Mouse (Mus musculus) liver, adult 2 months (tissue): ENCODE results near the gene Palm. TPM values are rescaled to one million over a fixed set of nuclear protein-coding genes. Genes with fewer than 3 reads are reported as not detected.

ENCODE experiments used
- DNase-seq: peaks from one replicate; pipeline ENCODE4 v3.0.0-alpha.2; 2011; ENCODE audit warnings: low read depth, low spot score; ENCODE audit errors: extremely low read depth
- H3K27ac ChIP-seq: fragments of 200-500 bp; replicated peaks from 2 replicates; pipeline ENCODE4 v1.5.1; 2012; ENCODE audit warnings: low read depth, mild to moderate bottlenecking, control low read depth, inconsistent platforms, low read length; ENCODE audit not compliant: insufficient read depth
- H3K27me3 ChIP-seq: fragments of 200-500 bp; 2 replicates; pipeline ENCODE4 v1.6.1; 2012; ENCODE audit warnings: mild to moderate bottlenecking, moderate library complexity, low read length, inconsistent platforms; ENCODE audit not compliant: control insufficient read depth, insufficient read depth
- H3K36me3 ChIP-seq: fragments of 200-500 bp; 2 replicates; pipeline ENCODE4 v1.6.1; 2012; ENCODE audit warnings: low read length, inconsistent platforms; ENCODE audit not compliant: control insufficient read depth, insufficient read depth
- H3K4me1 ChIP-seq: fragments of 200-500 bp; 2 replicates; pipeline ENCODE4 v1.6.1; 2011; ENCODE audit warnings: low read length; ENCODE audit not compliant: control insufficient read depth, insufficient read depth
- H3K4me3 ChIP-seq: fragments of 200-500 bp; 2 replicates; pipeline ENCODE4 v1.5.1; 2011; ENCODE audit warnings: low read depth, mild to moderate bottlenecking, control low read depth, low read length, moderate library complexity; ENCODE audit not compliant: insufficient read depth
- H3K79me2 ChIP-seq: fragments of 200-500 bp; 2 replicates; pipeline ENCODE4 v1.6.1; 2012; ENCODE audit warnings: inconsistent platforms, mild to moderate bottlenecking, low read length, moderate library complexity; ENCODE audit not compliant: control insufficient read depth, insufficient read depth
- H3K9ac ChIP-seq: fragments of 200-500 bp; 2 replicates; pipeline ENCODE4 v1.6.1; 2012; ENCODE audit warnings: low read depth, mild to moderate bottlenecking, control low read depth, inconsistent platforms, low read length
- CTCF ChIP-seq: fragments of 200-500 bp; IDR thresholded peaks from 2 replicates; pipeline ENCODE4 v1.5.1; 2011; ENCODE audit warnings: low read depth, low read length, control low read depth
- POLR2A ChIP-seq: fragments of 200-500 bp; IDR thresholded peaks from 2 replicates; pipeline ENCODE4 v1.6.1; 2011; ENCODE audit warnings: low read length, control low read depth; ENCODE audit not compliant: insufficient read depth; ENCODE audit errors: extremely low read depth
- WGBS: fragments of 180-500 bp; shearing (Covaris S2); methylation state at CpG from one replicate; pipeline ENCODE4 v1.1.7; 2018; 5-methylcytosine and 5-hydroxymethylcytosine counted together
- polyA plus RNA-seq: library from polyadenylated mRNA; depleted of rRNA; stranded (reverse); fragments of >200 nt; gene quantifications from 2 replicates; pipeline ENCODE4 v1.2.3, GENCODE M21; 2012; rRNA removed
- total RNA-seq: library from RNA; depleted of rRNA; stranded (reverse); fragments of >200 nt; gene quantifications from 2 replicates; pipeline ENCODE4 v1.2.3, GENCODE M21; 2014; rRNA removed

Palm gene
- total RNA-seq, result 0.81 and 0.92 TPM in 2 replicates
- polyA plus RNA-seq, result 1.9 and 3.0 TPM in 2 replicates

DNA sequence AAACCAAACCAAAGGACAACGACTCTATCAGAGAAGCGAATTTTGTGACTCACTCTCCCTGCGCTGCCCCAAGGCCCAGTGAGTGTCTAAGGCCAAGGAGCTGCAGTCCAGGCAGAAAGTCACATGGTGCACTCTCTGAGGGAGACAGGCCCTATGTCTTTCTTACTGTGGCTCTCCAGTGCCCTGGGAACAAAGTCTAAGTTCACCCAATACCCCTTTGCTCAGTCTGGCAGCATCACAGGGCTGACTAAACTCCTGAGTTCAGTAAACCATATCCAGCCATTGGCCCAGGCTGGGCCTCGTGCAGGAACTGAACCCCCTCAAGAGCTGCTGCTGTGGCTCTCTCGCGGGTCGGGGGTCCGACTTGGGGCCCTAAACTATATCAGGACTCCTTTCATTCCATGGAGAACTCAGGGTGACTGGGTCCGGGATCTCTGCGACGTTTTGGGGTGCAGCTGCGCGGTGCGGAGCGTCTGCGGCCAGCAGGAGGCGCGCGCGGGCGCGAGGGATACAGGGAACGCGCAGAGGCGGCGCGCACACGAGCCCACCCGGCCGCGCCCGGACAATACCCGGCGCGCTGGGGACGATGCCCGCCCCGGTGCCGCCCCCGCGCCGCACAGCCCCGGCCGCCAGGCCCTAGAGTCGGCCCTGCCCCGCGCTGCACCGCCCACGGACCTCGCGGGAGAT, at the start of gene Palm:
Gene Palm (plus strand): TSS at position 522 of the 687 bp plus-strand sequence.
- Histone ChIP-seq H3K79me2 (no peaks in the 10 kb centered on the region), H3K4me3 (peak within 1 kb of the TSS; percentile 70), H3K9ac (peak within 1 kb of the TSS; percentile 86), H3K4me1 (no peaks in the 10 kb centered on the region), H3K27me3 (0 out of 2 replicates have a peak, but pooled peaks cover 5% of the 10 kb centered on the region), H3K36me3 (no peaks in the 10 kb centered on the region), H3K27ac (no peak within 1 kb of the TSS; the same call in 1 of the 2 replicates)
- WGBS, result 9% methylated on average over 35 of the region's 51 CpGs
- no peak for DNase-seq
- TF ChIP-seq CTCF (peak; percentile 85), POLR2A (no peak)

DNA sequence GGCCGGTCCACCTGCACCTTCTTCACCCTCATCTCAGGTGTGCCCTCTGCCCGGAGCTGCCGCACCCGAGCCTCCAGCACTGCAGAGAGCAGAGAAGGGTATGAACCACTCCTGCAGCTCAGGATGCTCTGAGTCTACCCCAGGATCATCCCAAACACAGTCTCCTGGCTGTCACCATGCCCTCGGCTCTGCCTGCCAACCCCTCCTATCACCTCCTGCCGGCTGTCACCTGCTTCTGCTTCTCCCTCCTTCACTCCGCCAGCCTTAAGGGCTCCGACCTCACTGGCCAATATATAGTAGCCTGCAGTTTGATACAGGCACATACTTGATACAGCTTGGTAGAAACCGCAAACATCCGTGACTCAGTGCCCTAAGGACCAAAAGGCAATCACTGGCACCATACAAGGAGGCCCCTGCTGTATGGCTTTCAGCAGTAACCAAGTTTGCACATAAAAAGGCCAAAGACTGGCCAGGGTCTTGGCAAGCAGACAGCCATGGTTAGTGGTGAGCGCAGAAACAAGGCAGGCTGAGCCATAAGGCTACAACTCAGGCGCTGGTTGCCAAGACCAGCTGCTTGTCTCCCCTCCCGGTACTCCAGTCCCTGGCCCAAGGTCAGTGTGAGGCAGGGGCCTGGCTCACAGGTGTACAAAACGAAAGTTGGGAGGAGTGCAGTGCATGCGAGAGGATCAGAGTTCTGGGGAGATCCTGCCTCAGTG, 49.6 kb upstream of the Palm start:
- no peaks in the 10 kb centered on the region for H3K27me3 ChIP-seq
- no peak overlapping the region for H3K27ac ChIP-seq
- TF ChIP-seq CTCF, result no peak
- no peak for TF ChIP-seq POLR2A
- no peak overlapping the region for H3K9ac ChIP-seq
- 95% methylated on average over 15 of the region's 15 CpGs for WGBS
- no peaks in the 10 kb centered on the region for H3K79me2 ChIP-seq
- DNase-seq, result no peak
- H3K36me3 ChIP-seq, result peaks cover 10% of the 10 kb centered on the region
- H3K4me1 ChIP-seq, result peaks cover 5% of the 10 kb centered on the region
- no peak overlapping the region for H3K4me3 ChIP-seq

DNA sequence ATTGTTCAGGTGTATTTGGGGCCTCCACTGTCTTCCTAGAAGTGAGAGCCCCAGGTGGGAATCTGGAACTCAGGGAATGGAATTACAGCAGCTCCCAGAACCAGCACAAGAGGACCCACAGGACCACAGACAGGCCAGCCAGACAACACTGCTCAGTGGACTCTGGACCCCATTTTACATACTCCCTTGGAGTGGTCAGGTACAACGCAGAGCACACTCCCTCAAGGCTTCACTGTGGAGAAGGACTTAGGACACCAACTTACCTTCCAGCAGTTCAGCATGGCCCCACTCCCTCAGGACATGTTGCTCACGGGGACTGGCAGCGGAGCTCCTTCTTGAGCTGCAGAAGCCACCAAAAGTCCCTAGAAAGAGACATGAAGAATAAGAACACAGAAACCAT, 48.0 kb upstream of the Palm start:
- Histone ChIP-seq H3K79me2 (no peaks in the 10 kb centered on the region), H3K36me3 (peaks cover 7% of the 10 kb centered on the region; the same call in 1 of the 2 replicates), H3K4me3 (no peak overlapping the region), H3K9ac (no peak overlapping the region), H3K4me1 (peaks cover 5% of the 10 kb centered on the region), H3K27me3 (no peaks in the 10 kb centered on the region), H3K27ac (no peak overlapping the region)
- no peak for TF ChIP-seq CTCF
- TF ChIP-seq POLR2A, result no peak
- no peak for DNase-seq
- WGBS, result 87% methylated on average over 3 of the region's 3 CpGs

DNA sequence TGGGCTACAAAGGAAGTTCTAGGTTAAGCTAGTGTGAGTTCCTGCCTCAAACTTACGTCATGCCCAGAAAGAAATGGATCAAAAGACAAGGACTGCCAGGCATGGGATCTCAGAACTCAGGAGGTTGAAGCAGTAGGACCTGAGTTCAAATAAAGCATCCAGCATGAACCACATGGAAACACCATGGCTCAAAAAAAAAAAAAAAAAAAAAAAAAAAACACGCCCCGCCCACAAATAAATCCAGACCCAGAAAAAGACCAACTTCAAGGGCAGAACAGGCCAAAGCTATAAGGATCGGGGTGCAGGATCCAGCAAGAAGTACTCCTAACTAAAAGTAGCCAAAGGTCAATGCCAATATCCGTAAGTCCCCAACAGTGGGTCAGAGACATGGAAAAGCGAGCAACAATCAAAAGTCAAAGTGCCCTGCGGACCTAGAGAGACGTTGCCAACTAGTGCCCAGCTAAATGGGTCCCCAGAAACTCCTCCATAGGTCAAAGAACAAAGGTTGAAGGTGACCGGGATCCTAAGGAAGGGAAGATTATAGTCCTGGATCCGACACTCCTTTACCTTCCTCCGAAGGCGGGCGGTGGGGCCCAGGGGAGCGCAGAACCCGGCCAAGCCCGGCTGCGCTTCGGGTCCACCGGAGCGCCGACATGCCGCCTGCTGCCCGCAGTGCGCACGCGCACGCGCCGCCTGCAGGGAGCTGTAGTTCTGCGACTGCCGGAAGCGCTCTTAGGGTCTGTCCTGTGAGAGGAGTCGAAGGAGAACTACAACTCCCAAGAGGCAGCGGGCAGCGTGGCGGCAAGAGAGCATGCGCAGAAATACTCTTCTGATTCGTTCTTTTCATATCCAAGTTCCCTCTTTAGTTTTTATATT, 47.2 kb upstream of the Palm start, which contains the start of gene Polrmt:
Gene Polrmt (minus strand): TSS at position 684 of the 876 bp plus-strand sequence.
- TF ChIP-seq CTCF (peak; percentile 41), POLR2A (peak; percentile 65; the same call in 1 of the 2 replicates)
- WGBS, result 1% methylated on average over 38 of the region's 38 CpGs

DNA sequence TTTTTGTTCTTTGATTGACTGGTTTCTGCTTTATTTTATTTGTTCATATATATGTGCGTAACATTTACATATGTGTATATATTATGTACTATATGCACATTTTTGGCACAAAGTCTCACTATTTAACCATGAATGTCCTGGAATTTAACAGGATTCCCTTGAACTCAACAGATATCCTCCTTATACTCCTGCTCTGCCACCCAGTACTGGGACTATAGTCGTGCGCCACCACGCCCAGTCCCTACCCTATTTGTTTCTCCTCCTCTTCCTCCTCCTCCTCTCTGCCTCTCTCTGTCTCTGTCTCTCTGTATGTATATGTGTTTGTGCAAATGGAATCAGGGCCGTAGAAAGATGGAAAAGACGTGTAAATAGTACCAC, 46.6 kb upstream of the Palm start:
- Histone ChIP-seq H3K4me3 (peak overlapping the region; percentile 19; the same call in 1 of the 2 replicates), H3K36me3 (peaks cover 2% of the 10 kb centered on the region; the same call in 1 of the 2 replicates), H3K79me2 (no peaks in the 10 kb centered on the region), H3K27ac (no peak overlapping the region), H3K9ac (no peak overlapping the region), H3K27me3 (no peaks in the 10 kb centered on the region), H3K4me1 (peaks cover 5% of the 10 kb centered on the region)
- TF ChIP-seq CTCF (no peak), POLR2A (no peak)
- WGBS, result 24% methylated on average over 6 of the region's 6 CpGs
- DNase-seq, result no peak

More for the DNA sequence above, 47.2 kb upstream of the Palm start, which contains the start of gene Polrmt:
- H3K4me1 ChIP-seq, result peaks cover 5% of the 10 kb centered on the region
- peak; percentile 94 for DNase-seq
- H3K79me2 ChIP-seq, result no peaks in the 10 kb centered on the region
- peak within 1 kb of the TSS; percentile 77 for H3K27ac ChIP-seq
- peak within 1 kb of the TSS; percentile 75 for H3K4me3 ChIP-seq
- peaks cover 7% of the 10 kb centered on the region; the same call in 1 of the 2 replicates for H3K36me3 ChIP-seq
- H3K9ac ChIP-seq, result peak within 1 kb of the TSS; percentile 82
- H3K27me3 ChIP-seq, result no peaks in the 10 kb centered on the region
